Mouse (Mus musculus): Measurements from ENCODE around the gene 2810004N23Rik. TPM values are rescaled to one million over a fixed set of nuclear protein-coding genes. Genes with fewer than 3 reads are reported as not detected.
"Not testable (repeated sequence)": the region's sequence is repeated elsewhere in the genome, so short reads cannot be mapped to it uniquely, and the experiment has no call there.

Gene 2810004N23Rik
- polyA plus RNA-seq, 1 experiment from 2014 or later = 45.4 TPM

GRCm38 (mm10) chr8:124863163-124863677, 300 bp upstream of the 2810004N23Rik start:
- H3K9ac ChIP-seq (replicated peaks) = peak overlapping the region; percentile 97
- peak overlapping the region; percentile 97 for H3K4me3 ChIP-seq
- under 1% methylated on average over 33 of the region's 33 CpGs for WGBS
- no peaks in the 10 kb centered on the region for H3K9me3 ChIP-seq
- no peaks in the 10 kb centered on the region for H3K27me3 ChIP-seq
- H3K4me1 ChIP-seq = peaks cover 13% of the 10 kb centered on the region
- H3K27ac ChIP-seq (replicated peaks) = peak overlapping the region; percentile 90
- ATAC-seq (ENCODE audit: low FRiP score, low read depth) = peak; percentile 85
- H3K36me3 ChIP-seq = peaks cover 34% of the 10 kb centered on the region
- peak overlapping the region; percentile 82 for H3K4me2 ChIP-seq (replicated peaks)

GRCm38 (mm10) chr8:124860188-124860587, 2.7 kb downstream of the 2810004N23Rik start:
- Histone ChIP-seq H3K27ac (replicated peaks) (no peak overlapping the region), H3K36me3 (peaks cover 60% of the 10 kb centered on the region), H3K4me1 (peaks cover 13% of the 10 kb centered on the region), H3K4me3 (no peak overlapping the region), H3K9ac (replicated peaks) (no peak overlapping the region), H3K9me3 (no peaks in the 10 kb centered on the region), H3K27me3 (no peaks in the 10 kb centered on the region), H3K4me2 (replicated peaks) (no peak overlapping the region)
- 94% methylated on average over 3 of the region's 3 CpGs for WGBS
- no peak for ATAC-seq (ENCODE audit: low FRiP score, low read depth)

DNA sequence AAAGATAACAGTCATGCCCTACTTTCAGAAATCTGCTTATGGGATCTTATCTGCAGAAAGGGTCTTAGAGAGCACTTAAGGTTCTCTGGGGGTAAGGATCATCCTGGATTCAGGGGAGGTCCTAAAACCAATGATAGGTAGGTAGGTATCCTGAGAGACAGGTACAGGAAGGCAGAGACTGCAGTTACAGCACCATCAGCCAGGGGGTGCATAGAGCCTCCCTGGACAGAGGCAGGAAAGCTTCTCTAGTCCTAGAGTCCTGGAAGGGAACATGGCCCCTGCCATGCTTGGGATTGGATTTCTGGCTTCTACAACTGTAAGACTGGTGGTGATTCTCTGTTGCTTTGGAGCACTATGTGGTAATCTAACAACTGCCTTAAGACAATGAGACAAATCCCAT, 3.5 kb downstream of the 2810004N23Rik start:
- H3K27ac ChIP-seq (replicated peaks) = no peak overlapping the region
- H3K27me3 ChIP-seq = no peaks in the 10 kb centered on the region
- no peak overlapping the region for H3K4me2 ChIP-seq (replicated peaks)
- H3K4me1 ChIP-seq = peaks cover 13% of the 10 kb centered on the region
- no peak for ATAC-seq (ENCODE audit: low FRiP score, low read depth)
- no peak overlapping the region for H3K4me3 ChIP-seq
- peaks cover 67% of the 10 kb centered on the region for H3K36me3 ChIP-seq
- H3K9me3 ChIP-seq = no peaks in the 10 kb centered on the region
- no peak overlapping the region for H3K9ac ChIP-seq (replicated peaks)

- H3K27me3 ChIP-seq = no peaks in the 10 kb centered on the region
- 100% methylated on average over 1 of the region's 1 CpGs for WGBS
- peaks cover 10% of the 10 kb centered on the region for H3K9me3 ChIP-seq
- H3K4me3 ChIP-seq = no peak overlapping the region
- H3K9ac ChIP-seq (replicated peaks) = no peak overlapping the region
- peaks cover 63% of the 10 kb centered on the region for H3K36me3 ChIP-seq
- no peak overlapping the region for H3K4me2 ChIP-seq (replicated peaks)
- H3K4me1 ChIP-seq = no peaks in the 10 kb centered on the region
- H3K27ac ChIP-seq (replicated peaks) = no peak overlapping the region
- ATAC-seq (ENCODE audit: low FRiP score, low read depth) = no peak
Observed at GRCm38 (mm10) chr8:124853511-124853910, 9.4 kb downstream of the 2810004N23Rik start.

GRCm38 (mm10) chr8:124845573-124845972, 17.3 kb downstream of the 2810004N23Rik start:
- H3K4me3 ChIP-seq = no peak overlapping the region
- no peaks in the 10 kb centered on the region for H3K4me1 ChIP-seq
- ATAC-seq (ENCODE audit: low FRiP score, low read depth) = no peak
- H3K9me3 ChIP-seq = no peaks in the 10 kb centered on the region
- H3K9ac ChIP-seq (replicated peaks) = no peak overlapping the region
- H3K27me3 ChIP-seq = no peaks in the 10 kb centered on the region
- 88% methylated on average over 5 of the region's 5 CpGs for WGBS
- no peak overlapping the region for H3K27ac ChIP-seq (replicated peaks)
- no peak overlapping the region for H3K4me2 ChIP-seq (replicated peaks)
- peaks cover 34% of the 10 kb centered on the region for H3K36me3 ChIP-seq

DNA sequence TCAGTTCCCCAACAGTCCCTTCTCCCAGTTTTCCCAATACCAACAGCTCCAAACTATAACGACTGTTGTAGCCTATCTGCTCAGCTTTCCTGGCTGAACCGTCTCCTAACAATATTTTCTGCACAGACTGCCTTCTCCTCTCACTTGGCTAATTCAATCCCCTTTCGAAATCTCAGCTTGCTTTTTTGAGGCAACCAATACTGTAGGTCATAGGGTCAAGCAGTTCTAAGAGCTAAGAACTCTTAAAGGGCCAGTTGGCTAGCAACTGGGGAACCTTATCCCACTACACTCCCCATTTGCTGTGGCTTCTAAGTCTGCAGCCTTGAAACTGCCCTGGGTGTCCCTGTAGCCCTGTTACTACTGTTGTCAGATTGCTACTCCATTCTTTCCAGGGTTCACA, 17.8 kb downstream of the 2810004N23Rik start:
- Histone ChIP-seq H3K27me3 (no peaks in the 10 kb centered on the region), H3K9me3 (no peaks in the 10 kb centered on the region), H3K4me3 (no peak overlapping the region), H3K27ac (replicated peaks) (no peak overlapping the region), H3K36me3 (peaks cover 39% of the 10 kb centered on the region), H3K4me2 (replicated peaks) (no peak overlapping the region), H3K4me1 (no peaks in the 10 kb centered on the region), H3K9ac (replicated peaks) (no peak overlapping the region)
- WGBS = 83% methylated on average over 3 of the region's 3 CpGs
- no peak for ATAC-seq (ENCODE audit: low FRiP score, low read depth)

GRCm38 (mm10) chr8:124842929-124843328, 20.0 kb downstream of the 2810004N23Rik start:
- ATAC-seq (ENCODE audit: low FRiP score, low read depth); H3K27ac ChIP-seq (replicated peaks); H3K9ac ChIP-seq (replicated peaks); H3K4me3 ChIP-seq; H3K27me3 ChIP-seq; H3K4me1 ChIP-seq; H3K4me2 ChIP-seq (replicated peaks); H3K9me3 ChIP-seq: not testable (repeated sequence)
- WGBS = 81% methylated on average over 1 of the region's 1 CpGs
- peaks cover 61% of the 10 kb centered on the region for H3K36me3 ChIP-seq

GRCm38 (mm10) chr8:124841775-124842174, 21.1 kb downstream of the 2810004N23Rik start:
- peaks cover 66% of the 10 kb centered on the region for H3K36me3 ChIP-seq
- no peak overlapping the region for H3K4me3 ChIP-seq
- no peak overlapping the region for H3K4me2 ChIP-seq (replicated peaks)
- H3K27ac ChIP-seq (replicated peaks) = no peak overlapping the region
- H3K27me3 ChIP-seq = no peaks in the 10 kb centered on the region
- H3K9me3 ChIP-seq = no peaks in the 10 kb centered on the region
- WGBS = 93% methylated on average over 10 of the region's 10 CpGs
- H3K9ac ChIP-seq (replicated peaks) = no peak overlapping the region
- no peaks in the 10 kb centered on the region for H3K4me1 ChIP-seq
- ATAC-seq (ENCODE audit: low FRiP score, low read depth) = no peak

GRCm38 (mm10) chr8:124840900-124841299, 22.0 kb downstream of the 2810004N23Rik start:
- no peak overlapping the region for H3K9ac ChIP-seq (replicated peaks)
- no peaks in the 10 kb centered on the region for H3K4me1 ChIP-seq
- H3K9me3 ChIP-seq = no peaks in the 10 kb centered on the region
- H3K4me2 ChIP-seq (replicated peaks) = no peak overlapping the region
- ATAC-seq (ENCODE audit: low FRiP score, low read depth) = no peak
- H3K36me3 ChIP-seq = peaks cover 66% of the 10 kb centered on the region
- WGBS = 98% methylated on average over 7 of the region's 7 CpGs
- H3K4me3 ChIP-seq = no peak overlapping the region
- no peaks in the 10 kb centered on the region for H3K27me3 ChIP-seq
- no peak overlapping the region for H3K27ac ChIP-seq (replicated peaks)

GRCm38 (mm10) chr8:124839371-124839770, 23.5 kb downstream of the 2810004N23Rik start:
- no peak for ATAC-seq (ENCODE audit: low FRiP score, low read depth)
- no peaks in the 10 kb centered on the region for H3K27me3 ChIP-seq
- WGBS = 96% methylated on average over 10 of the region's 10 CpGs
- no peak overlapping the region for H3K9ac ChIP-seq (replicated peaks)
- H3K27ac ChIP-seq (replicated peaks) = no peak overlapping the region
- no peaks in the 10 kb centered on the region for H3K9me3 ChIP-seq
- no peak overlapping the region for H3K4me2 ChIP-seq (replicated peaks)
- no peaks in the 10 kb centered on the region for H3K4me1 ChIP-seq
- H3K4me3 ChIP-seq = no peak overlapping the region
- H3K36me3 ChIP-seq = peaks cover 59% of the 10 kb centered on the region

DNA sequence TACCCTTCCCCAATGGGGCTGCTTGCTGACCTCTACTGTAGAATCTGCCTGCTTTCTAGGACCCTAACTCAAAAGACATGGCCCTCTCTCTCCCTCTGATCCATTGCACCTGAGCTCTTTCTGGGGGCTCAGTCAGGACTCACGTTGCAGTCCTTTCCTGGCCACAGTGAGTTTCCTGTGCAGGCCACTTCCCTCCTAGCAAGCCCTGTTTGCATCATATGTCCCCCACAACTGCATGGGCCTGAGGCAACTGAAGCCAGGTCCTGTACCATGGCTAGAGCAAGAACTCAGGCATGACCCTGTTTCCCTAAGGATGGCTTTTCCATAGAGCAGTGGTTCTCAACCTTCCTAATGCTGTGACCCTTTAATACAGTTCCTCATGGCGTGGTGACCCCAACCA, 25.0 kb downstream of the 2810004N23Rik start:
- Histone ChIP-seq H3K36me3 (peaks cover 47% of the 10 kb centered on the region), H3K4me1 (no peaks in the 10 kb centered on the region), H3K27ac (replicated peaks) (no peak overlapping the region), H3K4me2 (replicated peaks) (no peak overlapping the region), H3K27me3 (no peaks in the 10 kb centered on the region), H3K9ac (replicated peaks) (no peak overlapping the region), H3K4me3 (no peak overlapping the region), H3K9me3 (no peaks in the 10 kb centered on the region)
- WGBS = 82% methylated on average over 2 of the region's 2 CpGs
- ATAC-seq (ENCODE audit: low FRiP score, low read depth) = no peak

GRCm38 (mm10) chr8:124836907-124837306, 26.0 kb downstream of the 2810004N23Rik start:
- Histone ChIP-seq H3K27me3 (no peaks in the 10 kb centered on the region), H3K27ac (replicated peaks) (no peak overlapping the region), H3K4me3 (no peak overlapping the region), H3K4me2 (replicated peaks) (no peak overlapping the region), H3K36me3 (peaks cover 45% of the 10 kb centered on the region), H3K4me1 (no peaks in the 10 kb centered on the region), H3K9ac (replicated peaks) (no peak overlapping the region), H3K9me3 (no peaks in the 10 kb centered on the region)
- ATAC-seq (ENCODE audit: low FRiP score, low read depth) = no peak
- WGBS = 90% methylated on average over 2 of the region's 2 CpGs

- WGBS = 73% methylated on average over 7 of the region's 7 CpGs
- Histone ChIP-seq H3K9me3 (no peaks in the 10 kb centered on the region), H3K4me2 (replicated peaks) (no peak overlapping the region)
Observed at GRCm38 (mm10) chr8:124836273-124836672, 26.6 kb downstream of the 2810004N23Rik start.

More at GRCm38 (mm10) chr8:124836273-124836672, 26.6 kb downstream of the 2810004N23Rik start:
- Histone ChIP-seq H3K27ac (replicated peaks) (no peak overlapping the region), H3K4me3 (no peak overlapping the region), H3K9ac (replicated peaks) (no peak overlapping the region), H3K4me1 (no peaks in the 10 kb centered on the region), H3K36me3 (peaks cover 39% of the 10 kb centered on the region), H3K27me3 (no peaks in the 10 kb centered on the region)
- no peak for ATAC-seq (ENCODE audit: low FRiP score, low read depth)

Measured in midbrain, embryonic 12.5 days (tissue).